Mouse (Mus musculus): ENCODE data around the gene Gm4778. TPM values are rescaled to one million over a fixed set of nuclear protein-coding genes. Genes with fewer than 3 reads are reported as not detected.
"Not testable (repeated sequence)": the region's sequence is repeated elsewhere in the genome, so short reads cannot be mapped to it uniquely, and the experiment has no call there.

Gm4778 gene
- polyA plus RNA-seq (2012; rRNA removed) (not detected in 2 replicates), polyA plus RNA-seq (2014; fragmentation: Nextera tagmentation; extraction: Ambion mirVana) (not detected in 2 replicates)

- H3K4me3 ChIP-seq (replicated peaks; ENCODE audit: low read length); H3K9ac ChIP-seq (ENCODE audit: low read depth, low read length, severe bottlenecking); H3K27ac ChIP-seq (replicated peaks; ENCODE audit: low read depth, low read length); H3K4me1 ChIP-seq (ENCODE audit: control insufficient read depth, insufficient read depth, low read length); DNase-seq (ENCODE audit: low spot score); H3K4me2 ChIP-seq (replicated peaks; ENCODE audit: low read depth, low read length, severe bottlenecking); H3K27me3 ChIP-seq (ENCODE audit: control insufficient read depth, insufficient read depth, low read length); ATAC-seq (ENCODE audit: low FRiP score, low read depth); H3K9me3 ChIP-seq (ENCODE audit: control insufficient read depth, low read length); H3K36me3 ChIP-seq (ENCODE audit: control insufficient read depth, insufficient read depth, low read length): not testable (repeated sequence)
- 75% methylated on average over 1 of the region's 1 CpGs for WGBS
These were observed at the start of gene Gm4778 for GRCm38 (mm10) chr3:94263736-94264135. Gene Gm4778, plus strand, starts transcription at chr3:94264036.

- WGBS = 41% methylated on average over 6 of the region's 6 CpGs
These were observed 3.2 kb upstream of the Gm4778 start for GRCm38 (mm10) chr3:94260598-94260997.

GRCm38 (mm10) chr3:94275991-94276390 is 12.2 kb downstream of the Gm4778 start:
- Histone ChIP-seq H3K4me3 (replicated peaks; ENCODE audit: low read length) (no peak overlapping the region), H3K9me3 (ENCODE audit: control insufficient read depth, low read length) (no peaks in the 10 kb centered on the region), H3K36me3 (ENCODE audit: control insufficient read depth, insufficient read depth, low read length) (no peaks in the 10 kb centered on the region), H3K9ac (ENCODE audit: low read depth, low read length, severe bottlenecking) (no peak overlapping the region), H3K4me1 (ENCODE audit: control insufficient read depth, insufficient read depth, low read length) (no peaks in the 10 kb centered on the region), H3K27me3 (ENCODE audit: control insufficient read depth, insufficient read depth, low read length) (no peaks in the 10 kb centered on the region), H3K4me2 (replicated peaks; ENCODE audit: low read depth, low read length, severe bottlenecking) (no peak overlapping the region), H3K27ac (replicated peaks; ENCODE audit: low read depth, low read length) (no peak overlapping the region)
- 92% methylated on average over 11 of the region's 11 CpGs for WGBS
- DNase-seq (ENCODE audit: low spot score) (no peak), ATAC-seq (ENCODE audit: low FRiP score, low read depth) (no peak)
- TF ChIP-seq POLR2A (IDR thresholded peaks at IDR 0.05; ENCODE audit: borderline replicate concordance, extremely low read depth, insufficient read depth, insufficient read length) = no peak

More at GRCm38 (mm10) chr3:94260598-94260997, 3.2 kb upstream of the Gm4778 start:
- H3K4me3 ChIP-seq (replicated peaks; ENCODE audit: low read length) = no peak overlapping the region
- H3K36me3 ChIP-seq (ENCODE audit: control insufficient read depth, insufficient read depth, low read length) = no peaks in the 10 kb centered on the region
- H3K4me1 ChIP-seq (ENCODE audit: control insufficient read depth, insufficient read depth, low read length) = no peaks in the 10 kb centered on the region
- TF ChIP-seq POLR2A (IDR thresholded peaks at IDR 0.05; ENCODE audit: borderline replicate concordance, extremely low read depth, insufficient read depth, insufficient read length) = no peak
- ATAC-seq (ENCODE audit: low FRiP score, low read depth) = no peak
- no peak overlapping the region for H3K4me2 ChIP-seq (replicated peaks; ENCODE audit: low read depth, low read length, severe bottlenecking)
- no peaks in the 10 kb centered on the region for H3K27me3 ChIP-seq (ENCODE audit: control insufficient read depth, insufficient read depth, low read length)
- H3K9me3 ChIP-seq (ENCODE audit: control insufficient read depth, low read length) = no peaks in the 10 kb centered on the region
- no peak for DNase-seq (ENCODE audit: low spot score)
- no peak overlapping the region for H3K9ac ChIP-seq (ENCODE audit: low read depth, low read length, severe bottlenecking)
- H3K27ac ChIP-seq (replicated peaks; ENCODE audit: low read depth, low read length) = no peak overlapping the region

- Histone ChIP-seq H3K36me3 (ENCODE audit: control insufficient read depth, insufficient read depth, low read length) (no peaks in the 10 kb centered on the region), H3K4me3 (replicated peaks; ENCODE audit: low read length) (no peak overlapping the region), H3K9ac (ENCODE audit: low read depth, low read length, severe bottlenecking) (no peak overlapping the region), H3K9me3 (ENCODE audit: control insufficient read depth, low read length) (no peaks in the 10 kb centered on the region), H3K4me1 (ENCODE audit: control insufficient read depth, insufficient read depth, low read length) (no peaks in the 10 kb centered on the region; the same call in 1 of the 2 replicates), H3K27ac (replicated peaks; ENCODE audit: low read depth, low read length) (no peak overlapping the region), H3K4me2 (replicated peaks; ENCODE audit: low read depth, low read length, severe bottlenecking) (no peak overlapping the region), H3K27me3 (ENCODE audit: control insufficient read depth, insufficient read depth, low read length) (no peaks in the 10 kb centered on the region)
- 79% methylated on average over 1 of the region's 1 CpGs for WGBS
- no peak for ATAC-seq (ENCODE audit: low FRiP score, low read depth)
- no peak for DNase-seq (ENCODE audit: low spot score)
- no peak for TF ChIP-seq POLR2A (IDR thresholded peaks at IDR 0.05; ENCODE audit: borderline replicate concordance, extremely low read depth, insufficient read depth, insufficient read length)
These were observed 41.6 kb downstream of the Gm4778 start for GRCm38 (mm10) chr3:94305457-94305856.

- Histone ChIP-seq H3K36me3 (ENCODE audit: control insufficient read depth, insufficient read depth, low read length) (no peaks in the 10 kb centered on the region), H3K27me3 (ENCODE audit: control insufficient read depth, insufficient read depth, low read length) (no peaks in the 10 kb centered on the region), H3K9me3 (ENCODE audit: control insufficient read depth, low read length) (no peaks in the 10 kb centered on the region), H3K4me1 (ENCODE audit: control insufficient read depth, insufficient read depth, low read length) (peaks cover 9% of the 10 kb centered on the region; the same call in 1 of the 2 replicates), H3K4me3 (replicated peaks; ENCODE audit: low read length) (no peak overlapping the region), H3K27ac (replicated peaks; ENCODE audit: low read depth, low read length) (no peak overlapping the region), H3K9ac (ENCODE audit: low read depth, low read length, severe bottlenecking) (no peak overlapping the region), H3K4me2 (replicated peaks; ENCODE audit: low read depth, low read length, severe bottlenecking) (no peak overlapping the region)
- no peak for TF ChIP-seq POLR2A (IDR thresholded peaks at IDR 0.05; ENCODE audit: borderline replicate concordance, extremely low read depth, insufficient read depth, insufficient read length)
- DNase-seq (ENCODE audit: low spot score) (no peak), ATAC-seq (ENCODE audit: low FRiP score, low read depth) (no peak)
These were observed 43.1 kb downstream of the Gm4778 start for GRCm38 (mm10) chr3:94306975-94307374.
